Mouse (Mus musculus) embryo, embryonic 11.5 days (tissue): ENCODE data around the gene Sbf2.

Source experiments
- DNase-seq: peaks from one replicate; pipeline ENCODE4 v3.0.0-alpha.2; 2012; ENCODE audit warnings: low read depth, low spot score

Gene Sbf2

GRCm38 (mm10) chr7:110281435-110282256 is 333.1 kb downstream of the Sbf2 start:
- DNase-seq: no peak

DNA sequence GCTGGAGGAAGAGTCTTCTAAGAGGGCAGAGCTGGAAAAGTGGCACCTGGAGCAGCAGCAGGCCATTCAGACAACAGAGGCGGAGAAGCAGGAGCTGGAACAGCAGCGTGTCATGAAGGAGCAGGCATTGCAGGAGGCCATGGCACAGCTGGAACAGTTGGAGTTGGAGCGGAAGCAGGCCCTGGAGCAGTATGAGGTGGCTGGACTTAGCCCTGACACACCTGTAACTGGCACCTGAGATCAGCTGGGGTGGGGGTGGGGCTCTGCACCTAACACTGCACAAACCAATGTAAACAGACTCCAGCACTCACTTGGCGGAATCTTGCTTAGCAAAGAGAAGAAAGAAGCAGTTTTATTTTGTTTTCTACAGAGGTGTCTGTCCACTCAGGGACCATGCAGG is 335.5 kb downstream of the Sbf2 start:
- no peak for DNase-seq

DNA sequence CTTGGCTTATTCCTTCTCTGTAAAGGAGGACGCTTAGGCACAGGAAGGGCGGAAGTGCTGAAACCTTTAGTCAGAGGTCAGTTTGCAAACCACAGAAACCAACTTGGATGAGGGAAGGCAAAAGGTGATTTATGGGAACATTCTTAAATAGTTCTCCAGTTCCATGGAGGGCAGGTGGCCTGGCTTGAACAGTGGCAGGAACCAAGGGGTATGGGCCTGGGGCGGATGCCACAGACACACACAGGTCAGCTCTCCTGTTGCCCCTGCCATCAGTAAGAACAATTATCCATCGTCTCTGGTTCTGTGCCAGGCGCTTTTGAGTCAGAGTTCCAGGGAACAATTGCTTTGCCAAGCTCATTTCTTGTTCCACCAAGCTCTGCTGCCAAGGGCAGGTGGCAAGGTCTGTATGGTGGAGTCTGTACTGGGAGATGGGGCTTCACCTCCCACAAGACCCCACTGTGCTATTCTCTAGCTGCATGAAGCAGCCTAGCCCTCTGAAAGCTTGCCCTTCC is 336.9 kb downstream of the Sbf2 start:
- no peak for DNase-seq

DNA sequence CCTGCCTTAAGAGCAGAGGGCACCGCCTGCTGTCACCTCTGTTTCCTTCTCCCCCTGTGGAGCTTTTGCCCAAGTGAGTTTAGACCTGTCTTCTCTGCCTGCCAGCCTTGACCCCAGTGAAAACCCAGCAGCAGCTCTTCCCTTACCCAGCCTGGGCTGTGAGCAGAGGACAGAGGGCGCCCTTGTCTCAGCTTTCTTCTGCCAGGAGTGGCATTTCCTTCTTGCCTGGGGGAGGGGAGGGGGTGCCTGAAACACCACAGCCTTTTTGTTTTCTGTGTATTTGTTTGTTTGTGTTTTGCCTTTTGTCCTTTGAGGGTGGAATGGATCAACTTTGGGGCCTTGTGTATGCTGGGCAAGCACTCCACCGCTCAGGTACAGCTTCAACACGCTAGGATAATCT is 342.3 kb downstream of the Sbf2 start:
- DNase-seq: no peak

- no peak for DNase-seq
These were observed 342.9 kb downstream of the Sbf2 start for GRCm38 (mm10) chr7:110271814-110272213.

DNA sequence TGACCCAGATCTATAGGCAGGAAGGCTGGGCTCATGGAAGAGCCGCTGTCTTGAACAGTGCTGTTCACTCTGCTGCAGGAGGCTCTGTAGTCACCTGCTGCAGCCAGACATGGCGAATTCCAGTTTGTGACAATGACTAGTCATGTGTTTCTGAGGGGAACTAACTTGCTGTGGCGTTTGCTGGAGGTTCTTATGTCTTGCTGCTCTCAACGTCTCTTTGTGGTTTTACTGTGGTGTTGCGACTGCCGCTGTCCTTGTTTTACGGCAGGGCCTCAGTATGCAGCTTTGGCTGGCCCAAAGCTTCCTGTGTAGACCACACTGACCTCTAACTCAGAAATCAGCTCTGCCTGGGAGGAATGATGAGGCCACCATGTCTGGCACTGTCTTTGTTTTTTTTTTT is 344.3 kb downstream of the Sbf2 start:
- DNase-seq: no peak

- DNase-seq: no peak
These were observed 344.9 kb downstream of the Sbf2 start for GRCm38 (mm10) chr7:110269777-110270176.

GRCm38 (mm10) chr7:110268511-110268910 is 346.2 kb downstream of the Sbf2 start:
- DNase-seq: no peak

- no peak for DNase-seq
These were observed 346.7 kb downstream of the Sbf2 start for GRCm38 (mm10) chr7:110267994-110268393.

GRCm38 (mm10) chr7:110267014-110267413 is 347.7 kb downstream of the Sbf2 start:
- DNase-seq: no peak

DNA sequence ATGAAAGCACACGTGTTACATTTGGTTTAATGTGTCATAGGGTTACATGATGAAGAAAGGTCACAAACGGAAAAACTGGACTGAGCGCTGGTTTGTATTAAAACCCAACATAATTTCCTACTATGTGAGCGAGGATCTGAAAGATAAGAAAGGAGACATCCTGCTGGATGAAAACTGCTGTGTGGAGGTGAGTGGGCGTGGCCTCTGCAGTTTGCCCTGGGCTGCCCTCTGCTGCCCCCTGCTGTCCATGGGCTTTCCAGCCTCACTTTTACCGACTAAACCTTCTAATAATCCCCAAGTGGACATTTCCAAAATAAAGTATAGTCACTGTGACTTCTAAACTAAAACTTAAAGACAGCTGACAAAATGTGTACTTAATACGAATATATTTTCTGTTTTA is 348.9 kb downstream of the Sbf2 start:
- peak; percentile 67 for DNase-seq

DNA sequence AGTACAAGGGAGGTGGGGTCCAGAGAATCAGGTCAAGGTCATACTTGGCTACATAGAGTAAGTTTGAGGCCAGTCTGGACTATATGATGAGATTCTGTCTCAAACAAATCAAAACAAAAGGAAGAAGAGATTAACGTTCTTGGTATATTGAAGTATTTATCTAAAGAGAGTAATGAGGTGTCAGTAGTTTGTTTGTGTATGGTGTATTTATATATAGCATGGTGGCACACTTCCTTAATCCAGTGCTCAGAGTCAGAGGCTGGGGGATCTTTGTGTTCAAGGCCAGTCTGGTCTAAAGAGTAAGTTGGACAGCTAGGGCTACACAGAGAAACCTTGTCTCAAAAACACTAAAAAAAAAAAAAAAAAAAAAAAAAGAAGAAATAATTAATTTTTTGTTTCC is 351.2 kb downstream of the Sbf2 start:
- DNase-seq: no peak

GRCm38 (mm10) chr7:110262661-110263060 is 352.1 kb downstream of the Sbf2 start:
- DNase-seq: no peak

- no peak for DNase-seq
These were observed 352.9 kb downstream of the Sbf2 start for GRCm38 (mm10) chr7:110261807-110262206.

DNA sequence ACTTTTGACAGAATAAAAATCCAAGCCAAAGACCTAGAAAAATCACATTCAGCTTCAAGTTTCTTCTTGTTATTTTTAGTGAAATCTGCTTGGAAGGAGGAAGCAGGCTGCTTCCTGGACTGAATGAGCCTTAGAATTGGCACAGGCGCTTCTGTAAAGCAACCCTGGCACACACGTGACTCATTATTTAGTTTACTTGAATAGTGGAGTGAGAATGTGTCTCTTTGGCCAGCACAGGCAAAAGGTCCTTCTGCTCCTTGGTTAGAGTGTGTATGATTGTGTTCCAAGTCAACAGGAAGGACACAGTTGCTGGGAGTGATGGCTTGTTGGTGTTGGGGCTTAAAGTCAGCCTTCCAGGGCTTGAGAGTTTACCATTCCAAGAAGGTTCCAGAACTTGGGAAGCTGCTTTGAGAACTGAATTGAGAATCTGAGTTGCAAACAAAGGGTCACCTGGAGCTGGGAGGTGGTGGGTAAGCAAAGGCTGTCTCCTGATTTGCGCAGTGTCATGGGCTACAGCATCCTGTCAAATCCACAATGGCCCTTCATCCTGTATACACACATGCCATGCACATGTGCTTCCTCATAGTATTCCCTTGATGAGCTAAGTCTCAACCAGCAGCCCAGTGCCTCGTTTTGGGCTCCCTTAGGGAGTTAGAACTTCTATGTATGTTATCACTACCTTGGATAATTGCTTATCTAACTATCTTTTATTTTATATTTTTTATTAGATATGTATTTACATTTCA is 354.6 kb downstream of the Sbf2 start:
- no peak for DNase-seq

DNA sequence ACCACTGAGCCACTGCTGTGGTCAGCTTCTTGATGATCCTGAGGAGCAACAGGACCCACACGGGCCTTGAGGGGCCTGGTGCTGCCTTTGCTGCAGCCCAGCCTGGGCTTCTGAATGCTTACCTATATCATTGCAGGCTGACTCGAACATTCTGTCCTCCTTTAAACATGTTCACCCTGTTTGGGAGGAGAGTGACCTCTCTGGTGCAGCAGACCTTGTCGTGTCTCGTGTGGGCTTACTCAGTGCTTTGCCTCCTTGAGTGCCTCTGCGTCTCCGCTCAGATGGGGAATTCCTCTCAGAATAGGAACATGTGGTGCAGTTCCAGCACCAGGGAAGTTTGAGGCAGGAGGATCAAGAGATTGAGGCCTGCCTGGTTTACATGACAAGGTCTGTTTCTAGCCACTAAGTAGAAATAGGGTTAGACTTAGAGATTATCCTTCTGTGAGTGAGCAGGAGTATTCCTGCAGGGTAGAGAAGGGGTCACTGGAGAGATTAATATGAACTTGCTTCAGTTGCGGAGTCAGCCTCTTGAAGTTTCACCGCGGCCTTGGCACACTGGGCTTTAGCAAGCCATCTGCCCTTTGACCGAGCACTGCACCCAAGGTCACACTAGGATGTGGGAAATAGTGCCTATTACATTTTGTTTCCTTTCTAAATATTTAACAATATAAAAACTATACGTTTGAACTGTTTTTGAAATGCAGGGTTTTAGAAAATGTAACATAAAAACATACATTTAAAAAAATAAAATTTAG is 356.3 kb downstream of the Sbf2 start:
- no peak for DNase-seq
